Mouse (Mus musculus) thymus, postnatal 4 days (tissue): ENCODE results near the gene Trim2.

ENCODE experiments used
- DNase-seq: peaks from one replicate; pipeline ENCODE4 v3.0.0; 2021

The Trim2 gene

GRCm38 (mm10) chr3:84319504-84319903 lies 12.8 kb upstream of the Trim2 start:
- no peak for DNase-seq

GRCm38 (mm10) chr3:84318865-84319264 lies 12.2 kb upstream of the Trim2 start:
- no peak for DNase-seq

GRCm38 (mm10) chr3:84314651-84315191 lies 8.0 kb upstream of the Trim2 start:
- peak; percentile 40 for DNase-seq

- DNase-seq: no peak
These were observed 7.3 kb upstream of the Trim2 start for GRCm38 (mm10) chr3:84313801-84314541.

GRCm38 (mm10) chr3:84313003-84313800 lies 6.5 kb upstream of the Trim2 start:
- peak; percentile 54 for DNase-seq

- DNase-seq: no peak
These were observed 5.6 kb upstream of the Trim2 start for GRCm38 (mm10) chr3:84312326-84312725.

- no peak for DNase-seq
These were observed 839 bp upstream of the Trim2 start for GRCm38 (mm10) chr3:84307516-84307915.

GRCm38 (mm10) chr3:84305722-84306510 lies 761 bp downstream of the Trim2 start:
- DNase-seq: no peak

- peak; percentile 81 for DNase-seq
These were observed 1.5 kb downstream of the Trim2 start for GRCm38 (mm10) chr3:84305010-84305692.

- peak; percentile 71 for DNase-seq
These were observed 2.2 kb downstream of the Trim2 start for GRCm38 (mm10) chr3:84304339-84305009.

- DNase-seq: no peak
These were observed 3.2 kb downstream of the Trim2 start for GRCm38 (mm10) chr3:84303395-84303949.

GRCm38 (mm10) chr3:84302273-84302672 lies 4.4 kb downstream of the Trim2 start:
- peak; percentile 68 for DNase-seq

GRCm38 (mm10) chr3:84301674-84302073 lies 5.0 kb downstream of the Trim2 start:
- no peak for DNase-seq

- DNase-seq: no peak
These were observed 8.5 kb downstream of the Trim2 start for GRCm38 (mm10) chr3:84298186-84298585.

- DNase-seq: no peak
These were observed 10.0 kb downstream of the Trim2 start for GRCm38 (mm10) chr3:84296676-84297075.

- DNase-seq: no peak
These were observed 11.9 kb downstream of the Trim2 start for GRCm38 (mm10) chr3:84294734-84295133.

- no peak for DNase-seq
These were observed 12.7 kb downstream of the Trim2 start for GRCm38 (mm10) chr3:84293666-84294595.

GRCm38 (mm10) chr3:84292238-84292637 lies 14.4 kb downstream of the Trim2 start:
- no peak for DNase-seq

- no peak for DNase-seq
These were observed 17.7 kb downstream of the Trim2 start for GRCm38 (mm10) chr3:84288931-84289330.

- no peak for DNase-seq
These were observed 19.4 kb downstream of the Trim2 start for GRCm38 (mm10) chr3:84287256-84287655.
